Mouse (Mus musculus) ovary, postnatal 36 days (tissue): ENCODE data around the gene Defb6.

ENCODE experiments used
- DNase-seq: peaks from one replicate; pipeline ENCODE4 v3.0.0; 2022; ENCODE audit warnings: low spot score, mixed read lengths

The Defb6 gene

DNA sequence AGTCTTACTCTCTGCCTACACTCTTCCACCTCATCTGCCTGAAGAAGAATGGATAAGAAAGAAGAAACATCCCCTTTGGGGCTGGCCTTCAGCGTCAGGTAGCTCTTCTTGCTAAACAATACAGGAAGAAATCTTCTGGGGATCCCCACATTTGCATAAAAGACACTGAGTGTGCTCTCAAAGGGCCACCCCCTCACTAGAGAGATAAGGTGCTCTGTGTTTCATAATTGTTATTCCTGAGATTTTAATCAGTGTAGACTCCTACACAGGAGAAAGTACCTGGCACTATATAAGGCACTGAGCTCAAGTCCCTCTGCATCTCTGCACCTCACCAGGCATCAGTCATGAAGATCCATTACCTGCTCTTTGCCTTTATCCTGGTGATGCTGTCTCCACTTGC, at the start of gene Defb6:
Gene Defb6 (plus strand): TSS at position 318 of the 400 bp plus-strand sequence.
- no peak for DNase-seq

DNA sequence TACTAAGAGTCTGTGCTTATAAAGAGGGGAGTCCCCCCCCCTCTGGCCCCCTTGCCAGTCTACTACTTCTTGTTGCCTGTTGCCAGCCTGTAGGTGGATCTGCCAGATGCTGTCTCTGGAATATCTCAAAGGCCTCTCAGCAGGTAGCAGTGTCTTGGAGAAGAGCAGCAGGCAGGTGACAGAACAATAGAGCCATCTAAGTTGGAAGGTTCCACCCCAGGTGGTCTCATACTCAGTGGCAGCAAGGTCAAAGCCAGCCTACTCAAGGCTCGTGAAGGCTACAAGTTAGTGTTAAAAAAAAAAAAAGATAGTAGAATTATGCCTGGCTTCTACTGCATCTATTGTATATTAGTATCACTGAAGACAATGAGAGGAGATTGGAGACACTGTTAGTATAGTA, 12.8 kb downstream of the Defb6 start:
- no peak for DNase-seq

DNA sequence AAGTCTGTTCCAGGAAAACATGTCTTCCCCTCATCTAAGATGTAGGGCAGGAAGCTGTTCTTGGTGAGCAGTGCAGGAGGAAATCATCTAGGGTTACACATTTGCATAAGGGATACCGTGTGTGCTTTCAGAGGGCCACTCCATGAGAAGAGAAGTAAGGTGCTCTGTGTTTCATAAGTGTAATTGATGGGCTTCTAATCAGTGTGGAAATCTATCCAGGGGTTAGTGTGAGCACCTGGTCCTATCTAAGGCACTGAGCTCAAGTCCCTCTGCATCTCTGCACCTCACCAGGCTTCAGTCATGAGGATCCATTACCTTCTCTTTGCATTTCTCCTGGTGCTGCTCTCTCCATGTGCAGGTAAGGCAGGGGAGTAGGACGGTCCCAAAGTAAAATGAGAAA, 14.3 kb downstream of the Defb6 start, which contains the start of gene Defb46:
Gene Defb46 (plus strand): TSS at position 301 of the 400 bp plus-strand sequence.
- no peak for DNase-seq

DNA sequence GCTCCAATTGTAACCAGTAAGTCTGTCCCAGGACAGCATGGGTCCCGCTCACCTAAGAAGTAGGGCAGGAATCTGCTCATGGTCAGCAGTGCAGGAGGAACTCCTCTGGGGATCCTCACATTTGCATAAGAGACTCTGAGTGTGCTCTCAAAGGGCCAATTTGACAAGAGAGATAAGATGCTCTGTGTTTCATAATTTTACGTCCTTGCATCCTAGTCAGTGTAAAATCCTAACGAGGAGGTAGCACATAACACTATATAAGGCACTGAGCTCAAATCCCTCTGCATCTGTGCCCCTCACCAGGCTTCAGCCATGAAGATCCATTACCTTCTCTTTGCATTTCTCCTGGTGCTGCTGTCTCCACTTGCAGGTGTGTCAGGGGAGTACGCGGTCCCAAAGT, 22.0 kb downstream of the Defb6 start, which contains the start of gene Defb5:
Gene Defb5 (plus strand): TSS at position 301 of the 400 bp plus-strand sequence.
- DNase-seq = no peak

DNA sequence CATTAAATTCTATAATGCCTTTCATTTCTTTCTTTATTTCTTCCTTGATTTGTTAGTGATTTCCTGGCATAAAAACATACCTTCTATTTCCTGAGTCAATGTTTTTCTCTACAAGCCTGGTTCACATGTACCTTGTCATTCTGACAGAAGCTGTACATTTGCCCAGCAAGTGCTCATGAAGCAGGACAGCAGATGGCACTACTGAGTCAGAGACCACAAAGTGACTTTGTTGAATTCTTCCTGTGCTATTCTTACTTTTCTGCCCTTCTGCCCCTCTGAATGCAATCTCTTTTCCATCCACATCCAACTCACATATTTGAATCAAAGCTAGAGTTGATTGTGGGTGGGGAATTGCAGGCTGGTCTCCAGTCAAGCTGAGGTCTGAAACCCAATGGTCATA, 32.9 kb downstream of the Defb6 start:
- no peak for DNase-seq

DNA sequence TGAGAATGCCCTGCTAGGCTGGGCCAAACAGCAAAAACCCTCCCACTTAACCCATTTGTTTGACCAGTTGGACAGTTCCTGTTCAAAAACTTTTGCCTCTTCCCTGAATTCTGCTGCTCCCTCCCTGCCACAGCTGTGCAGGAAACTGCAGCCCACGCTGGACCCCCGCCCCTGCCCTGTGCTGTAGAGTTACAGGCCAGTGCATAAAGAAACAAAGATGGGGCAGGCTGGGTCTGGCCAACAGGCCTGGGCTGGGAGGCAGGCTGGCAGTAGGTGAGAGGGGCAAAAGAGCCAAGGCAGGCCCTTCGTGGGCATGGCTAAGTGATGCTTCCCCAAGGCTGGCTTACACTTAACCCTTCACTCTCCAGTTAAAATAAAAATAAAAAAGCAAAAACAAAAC, 34.4 kb downstream of the Defb6 start:
- no peak for DNase-seq
